Mouse (Mus musculus): ENCODE data around the gene Ccdc148. TPM values are rescaled to one million over a fixed set of nuclear protein-coding genes. Genes with fewer than 3 reads are reported as not detected.

Gene Ccdc148
- polyA plus RNA-seq, 1 experiment from 2014 or later: 1.1 TPM

DNA sequence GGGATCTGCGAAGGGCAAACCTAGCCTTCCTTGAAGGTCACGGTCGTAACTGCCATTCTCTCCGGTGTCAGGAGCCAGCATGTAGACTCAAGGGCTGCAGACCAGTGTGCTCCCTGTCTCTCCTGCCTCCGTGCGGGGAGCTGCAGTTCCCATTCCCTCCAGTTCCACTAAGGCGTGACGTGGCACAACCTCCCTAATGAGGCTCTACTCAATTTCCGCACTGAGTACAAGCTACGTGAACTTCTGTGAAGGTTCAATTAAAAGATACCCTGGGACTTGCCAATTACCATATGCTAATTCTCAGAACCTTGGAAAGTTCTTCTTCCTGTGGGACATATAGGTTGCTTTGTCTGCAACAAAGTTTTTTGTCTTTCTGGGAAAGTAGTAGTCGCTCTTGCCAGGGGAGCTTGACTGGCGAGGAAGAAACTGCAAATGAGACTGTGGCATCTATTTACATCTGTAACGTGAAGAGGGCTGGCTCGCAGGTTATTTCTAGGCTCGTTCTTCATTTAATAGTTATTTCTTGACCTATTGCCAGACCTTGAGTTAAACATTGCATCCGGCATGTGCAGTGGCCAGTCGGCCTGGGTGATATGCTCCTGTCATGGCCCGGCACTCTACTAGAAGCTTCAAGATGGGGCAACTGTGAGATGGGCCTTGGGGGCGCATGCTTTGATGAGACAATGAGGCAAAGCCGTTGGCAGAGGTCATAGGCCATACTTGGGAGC lies 328.1 kb downstream of the Ccdc148 start:
- ATAC-seq: no peak
- Histone ChIP-seq H3K4me3 (ENCODE audit: low read length) (no peak overlapping the region), H3K4me2 (ENCODE audit: low read depth, low read length) (no peak overlapping the region), H3K9me3 (ENCODE audit: control insufficient read depth, low read length) (no peaks in the 10 kb centered on the region), H3K4me1 (ENCODE audit: control insufficient read depth, insufficient read depth, low read length) (no peaks in the 10 kb centered on the region; the same call in 1 of the 2 replicates), H3K36me3 (ENCODE audit: control insufficient read depth, insufficient read depth, low read length) (no peaks in the 10 kb centered on the region), H3K27ac (ENCODE audit: low read length) (no peak overlapping the region), H3K27me3 (replicated peaks; ENCODE audit: control insufficient read depth, insufficient read depth, low read length) (no peaks in the 10 kb centered on the region), H3K9ac (ENCODE audit: low read depth, low read length) (no peak overlapping the region)
- 92% methylated on average over 20 of the region's 20 CpGs for WGBS

DNA sequence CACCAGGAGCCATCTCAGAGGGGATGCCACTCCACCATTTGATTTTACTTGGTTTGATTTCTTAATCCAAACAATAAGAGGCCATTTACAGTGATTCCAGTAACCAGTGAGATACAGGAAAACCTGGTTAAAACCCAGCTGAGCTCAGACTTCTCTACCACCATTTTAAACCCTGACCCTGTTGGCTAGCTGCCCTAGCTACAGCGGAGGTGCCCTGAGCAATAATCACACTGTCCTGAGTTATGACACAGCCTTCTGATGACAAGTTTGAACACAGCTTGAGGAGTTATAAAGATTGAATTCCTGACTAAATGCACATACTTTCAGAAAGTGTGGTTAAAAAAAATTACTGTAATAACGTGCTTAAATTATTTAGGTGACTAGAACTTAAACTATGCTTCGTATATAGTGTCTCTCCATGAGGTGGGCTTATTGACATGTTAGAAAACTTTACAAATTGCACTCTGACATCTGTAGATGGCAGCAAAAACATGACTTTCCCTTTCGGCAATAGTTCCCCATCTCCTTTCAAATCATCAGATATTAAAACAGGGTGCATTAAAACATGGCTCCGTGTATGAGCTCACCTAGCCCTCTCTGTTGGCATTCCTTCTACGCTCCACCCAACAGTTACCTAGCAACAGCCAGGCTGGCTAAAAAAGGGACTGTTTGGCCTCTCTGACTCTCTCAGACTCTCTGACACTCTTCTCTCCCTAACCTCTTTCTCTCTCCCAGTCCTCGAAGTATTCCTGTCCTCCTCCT lies 330.3 kb downstream of the Ccdc148 start:
- no peak overlapping the region for H3K9ac ChIP-seq (ENCODE audit: low read depth, low read length)
- no peak overlapping the region for H3K4me2 ChIP-seq (ENCODE audit: low read depth, low read length)
- H3K4me1 ChIP-seq (ENCODE audit: control insufficient read depth, insufficient read depth, low read length): no peaks in the 10 kb centered on the region; the same call in 1 of the 2 replicates
- no peak overlapping the region for H3K27ac ChIP-seq (ENCODE audit: low read length)
- no peaks in the 10 kb centered on the region for H3K27me3 ChIP-seq (replicated peaks; ENCODE audit: control insufficient read depth, insufficient read depth, low read length)
- no peaks in the 10 kb centered on the region for H3K9me3 ChIP-seq (ENCODE audit: control insufficient read depth, low read length)
- no peak overlapping the region for H3K4me3 ChIP-seq (ENCODE audit: low read length)
- 54% methylated on average over 7 of the region's 7 CpGs for WGBS
- no peak; the same call in 1 of the 2 replicates for ATAC-seq
- H3K36me3 ChIP-seq (ENCODE audit: control insufficient read depth, insufficient read depth, low read length): no peaks in the 10 kb centered on the region

DNA sequence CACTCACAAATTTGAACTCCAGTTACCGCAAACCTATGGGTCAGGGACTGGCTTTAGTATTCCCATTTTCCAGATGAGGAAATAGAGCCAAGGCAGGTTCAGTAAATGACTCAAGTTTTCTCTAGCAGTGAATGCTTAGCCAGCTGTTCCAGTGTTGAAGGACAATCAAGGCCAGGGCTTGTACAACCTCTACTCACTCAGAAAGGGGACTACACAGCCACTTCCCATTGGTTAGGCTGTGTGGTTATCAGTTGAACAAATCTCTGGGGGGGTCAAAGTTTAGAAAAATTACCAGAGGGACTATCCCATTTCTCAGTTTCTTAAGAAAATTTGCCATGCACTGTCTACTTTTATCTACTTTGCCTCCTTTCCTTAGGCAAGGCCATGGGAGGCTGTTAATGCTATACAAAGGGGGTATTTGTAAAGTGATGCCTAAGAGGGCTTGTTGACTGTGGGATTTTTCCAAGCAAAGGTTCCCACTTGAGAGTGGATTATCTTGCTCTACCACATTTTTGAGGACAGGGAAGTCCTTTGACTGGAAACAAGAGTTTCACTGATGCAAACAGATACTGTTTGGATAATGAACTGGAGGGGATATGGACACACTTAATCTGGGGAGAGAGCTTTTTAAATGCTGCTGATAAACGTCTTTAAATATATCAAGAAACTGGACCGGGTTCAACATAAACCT lies 331.4 kb downstream of the Ccdc148 start:
- Histone ChIP-seq H3K4me3 (ENCODE audit: low read length) (no peak overlapping the region), H3K27me3 (replicated peaks; ENCODE audit: control insufficient read depth, insufficient read depth, low read length) (no peaks in the 10 kb centered on the region), H3K4me1 (ENCODE audit: control insufficient read depth, insufficient read depth, low read length) (no peaks in the 10 kb centered on the region; the same call in 1 of the 2 replicates), H3K4me2 (ENCODE audit: low read depth, low read length) (no peak overlapping the region), H3K9ac (ENCODE audit: low read depth, low read length) (no peak overlapping the region), H3K9me3 (ENCODE audit: control insufficient read depth, low read length) (no peaks in the 10 kb centered on the region), H3K27ac (ENCODE audit: low read length) (no peak overlapping the region), H3K36me3 (ENCODE audit: control insufficient read depth, insufficient read depth, low read length) (no peaks in the 10 kb centered on the region)
- no peak for ATAC-seq
- WGBS: 40% methylated on average over 3 of the region's 3 CpGs

DNA sequence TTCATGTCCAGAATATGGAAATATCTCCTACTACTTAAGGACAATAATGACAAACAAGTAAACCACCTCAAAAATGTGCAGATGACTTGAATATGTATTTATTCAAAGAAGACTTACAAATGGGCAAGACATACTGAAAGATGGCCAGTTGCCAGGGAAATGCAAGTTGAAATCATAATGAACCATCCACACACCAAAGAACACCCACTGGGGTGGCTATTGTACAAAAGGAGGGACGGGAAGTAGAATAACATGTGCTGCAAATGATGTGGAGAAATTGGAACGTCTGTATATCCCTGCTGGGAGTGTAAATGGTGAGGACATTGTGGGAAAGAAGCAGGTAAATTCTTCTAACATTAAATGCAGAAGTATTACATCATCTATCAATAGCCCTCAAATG lies 347.5 kb downstream of the Ccdc148 start:
- ATAC-seq: no peak
- H3K4me1 ChIP-seq (ENCODE audit: control insufficient read depth, insufficient read depth, low read length): no peaks in the 10 kb centered on the region
- H3K9me3 ChIP-seq (ENCODE audit: control insufficient read depth, low read length): no peaks in the 10 kb centered on the region
- H3K4me3 ChIP-seq (ENCODE audit: low read length): no peak overlapping the region
- H3K27me3 ChIP-seq (replicated peaks; ENCODE audit: control insufficient read depth, insufficient read depth, low read length): no peaks in the 10 kb centered on the region
- no peak overlapping the region for H3K9ac ChIP-seq (ENCODE audit: low read depth, low read length)
- H3K36me3 ChIP-seq (ENCODE audit: control insufficient read depth, insufficient read depth, low read length): no peaks in the 10 kb centered on the region
- H3K27ac ChIP-seq (ENCODE audit: low read length): no peak overlapping the region
- H3K4me2 ChIP-seq (ENCODE audit: low read depth, low read length): no peak overlapping the region
- 57% methylated on average over 2 of the region's 2 CpGs for WGBS

DNA sequence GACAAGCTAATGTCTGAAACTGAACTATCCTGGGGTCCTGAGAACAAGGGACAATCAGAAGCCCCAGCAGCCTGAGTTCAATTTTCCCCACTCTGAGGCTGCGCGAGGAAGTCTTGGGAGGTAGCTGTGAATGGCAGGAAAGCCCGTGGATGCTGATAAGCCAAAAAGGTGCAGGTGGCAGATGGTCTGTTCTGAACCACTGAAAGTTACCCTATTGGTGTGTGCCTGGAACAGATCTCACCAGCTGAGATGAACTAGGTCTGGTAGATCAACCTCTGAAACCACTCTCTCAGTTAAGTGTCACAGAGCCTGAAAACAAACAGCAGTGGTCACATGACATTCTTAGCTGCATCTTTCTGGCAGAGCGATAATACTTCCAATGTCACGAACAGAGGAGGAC lies 360.9 kb downstream of the Ccdc148 start:
- no peak overlapping the region for H3K4me3 ChIP-seq (ENCODE audit: low read length)
- no peaks in the 10 kb centered on the region for H3K27me3 ChIP-seq (replicated peaks; ENCODE audit: control insufficient read depth, insufficient read depth, low read length)
- 78% methylated on average over 5 of the region's 5 CpGs for WGBS
- no peak overlapping the region for H3K27ac ChIP-seq (ENCODE audit: low read length)
- no peak overlapping the region for H3K4me2 ChIP-seq (ENCODE audit: low read depth, low read length)
- no peaks in the 10 kb centered on the region for H3K36me3 ChIP-seq (ENCODE audit: control insufficient read depth, insufficient read depth, low read length)
- H3K9ac ChIP-seq (ENCODE audit: low read depth, low read length): no peak overlapping the region
- H3K4me1 ChIP-seq (ENCODE audit: control insufficient read depth, insufficient read depth, low read length): no peaks in the 10 kb centered on the region
- H3K9me3 ChIP-seq (ENCODE audit: control insufficient read depth, low read length): no peaks in the 10 kb centered on the region
- no peak for ATAC-seq

DNA sequence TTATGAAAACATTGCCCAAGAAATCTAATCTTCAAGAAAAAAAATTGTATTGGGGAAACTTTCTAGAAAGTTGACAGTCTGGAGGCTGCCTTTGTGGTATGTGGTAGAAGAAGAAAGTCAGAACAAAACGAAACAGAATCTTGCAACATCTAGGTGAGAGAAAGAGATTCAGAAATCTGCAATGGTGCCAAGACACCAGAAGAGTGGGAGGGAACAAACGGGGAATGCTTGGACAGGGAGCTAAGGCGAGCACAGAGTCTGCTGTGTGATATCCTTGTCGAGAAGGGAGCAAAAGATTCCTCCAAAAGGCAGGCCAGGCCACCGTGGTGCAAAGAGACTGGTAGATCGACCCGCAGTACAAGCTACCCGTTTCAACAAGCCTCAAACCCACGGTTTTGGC lies 361.4 kb downstream of the Ccdc148 start:
- Histone ChIP-seq H3K9me3 (ENCODE audit: control insufficient read depth, low read length) (no peaks in the 10 kb centered on the region), H3K36me3 (ENCODE audit: control insufficient read depth, insufficient read depth, low read length) (no peaks in the 10 kb centered on the region), H3K4me3 (ENCODE audit: low read length) (no peak overlapping the region), H3K27ac (ENCODE audit: low read length) (no peak overlapping the region), H3K27me3 (replicated peaks; ENCODE audit: control insufficient read depth, insufficient read depth, low read length) (no peaks in the 10 kb centered on the region), H3K4me2 (ENCODE audit: low read depth, low read length) (no peak overlapping the region), H3K9ac (ENCODE audit: low read depth, low read length) (no peak overlapping the region), H3K4me1 (ENCODE audit: control insufficient read depth, insufficient read depth, low read length) (no peaks in the 10 kb centered on the region)
- ATAC-seq: no peak
- 85% methylated on average over 9 of the region's 9 CpGs for WGBS

DNA sequence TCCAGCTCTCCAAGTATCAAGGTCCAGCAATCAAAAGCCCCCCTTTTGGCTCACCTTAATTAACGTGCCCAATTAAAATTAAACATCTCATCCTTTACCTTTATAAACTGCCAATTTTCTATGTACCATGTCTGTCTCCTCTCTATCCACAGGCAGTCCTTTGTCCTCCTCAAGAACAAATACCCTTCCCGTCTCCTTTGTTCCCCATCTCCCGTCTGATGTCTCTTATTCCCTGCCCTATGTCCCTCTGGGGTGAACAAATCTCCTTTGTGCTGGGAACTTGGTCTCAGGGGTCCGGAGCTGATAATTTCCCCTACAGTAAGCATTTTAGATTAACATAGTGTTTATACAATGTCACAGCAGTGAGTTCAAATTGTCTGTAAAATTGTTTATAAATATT lies 363.0 kb downstream of the Ccdc148 start:
- no peak for ATAC-seq
- Histone ChIP-seq H3K9me3 (ENCODE audit: control insufficient read depth, low read length) (no peaks in the 10 kb centered on the region), H3K4me2 (ENCODE audit: low read depth, low read length) (no peak overlapping the region), H3K4me1 (ENCODE audit: control insufficient read depth, insufficient read depth, low read length) (no peaks in the 10 kb centered on the region), H3K36me3 (ENCODE audit: control insufficient read depth, insufficient read depth, low read length) (no peaks in the 10 kb centered on the region), H3K27ac (ENCODE audit: low read length) (no peak overlapping the region), H3K27me3 (replicated peaks; ENCODE audit: control insufficient read depth, insufficient read depth, low read length) (no peaks in the 10 kb centered on the region), H3K9ac (ENCODE audit: low read depth, low read length) (no peak overlapping the region), H3K4me3 (ENCODE audit: low read length) (no peak overlapping the region)
- 71% methylated on average over 4 of the region's 4 CpGs for WGBS

DNA sequence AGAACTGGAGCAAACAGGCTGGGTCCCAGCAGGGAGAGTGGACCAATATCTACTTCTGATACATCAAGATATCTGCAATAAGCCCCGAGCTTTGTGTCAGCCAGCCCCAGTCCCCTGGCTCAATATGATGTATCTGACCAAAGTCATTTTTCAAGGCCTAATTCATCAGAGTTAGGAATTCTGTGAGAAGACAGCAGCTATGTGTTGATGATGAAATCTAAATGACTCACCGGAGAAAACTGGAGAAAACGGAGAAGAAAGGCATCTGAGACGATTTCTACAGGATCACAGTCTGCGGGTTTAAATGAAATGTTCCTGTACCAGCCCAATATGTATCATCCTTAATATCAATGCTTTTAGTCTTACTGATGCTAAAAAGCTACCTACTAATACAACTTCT lies 365.1 kb downstream of the Ccdc148 start:
- H3K36me3 ChIP-seq (ENCODE audit: control insufficient read depth, insufficient read depth, low read length): no peaks in the 10 kb centered on the region
- no peak overlapping the region for H3K9ac ChIP-seq (ENCODE audit: low read depth, low read length)
- H3K27me3 ChIP-seq (replicated peaks; ENCODE audit: control insufficient read depth, insufficient read depth, low read length): no peaks in the 10 kb centered on the region
- WGBS: 86% methylated on average over 5 of the region's 5 CpGs
- no peak for ATAC-seq
- H3K4me1 ChIP-seq (ENCODE audit: control insufficient read depth, insufficient read depth, low read length): no peaks in the 10 kb centered on the region
- no peak overlapping the region for H3K27ac ChIP-seq (ENCODE audit: low read length)
- no peak overlapping the region for H3K4me3 ChIP-seq (ENCODE audit: low read length)
- no peak overlapping the region for H3K4me2 ChIP-seq (ENCODE audit: low read depth, low read length)
- no peaks in the 10 kb centered on the region for H3K9me3 ChIP-seq (ENCODE audit: control insufficient read depth, low read length)

DNA sequence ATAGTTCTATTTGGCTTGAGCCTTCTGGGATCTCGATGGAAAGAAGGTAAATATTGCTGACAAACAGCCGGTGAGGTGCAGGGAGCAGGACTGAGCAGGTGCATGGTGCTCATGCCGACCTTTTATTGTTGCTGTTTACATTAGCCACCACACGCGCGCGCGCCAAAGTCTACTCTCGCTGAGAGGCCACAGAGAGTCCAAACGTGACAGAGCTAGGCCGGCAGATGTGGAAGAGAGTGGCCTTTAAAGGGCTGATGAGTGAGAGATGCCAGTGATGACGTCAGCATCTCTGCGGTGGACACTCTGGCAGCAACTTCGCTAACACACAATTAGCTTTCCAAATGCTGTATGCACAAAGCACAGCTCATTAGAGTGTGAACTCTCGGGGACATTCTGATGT lies 366.0 kb downstream of the Ccdc148 start:
- Histone ChIP-seq H3K27me3 (replicated peaks; ENCODE audit: control insufficient read depth, insufficient read depth, low read length) (no peaks in the 10 kb centered on the region), H3K4me1 (ENCODE audit: control insufficient read depth, insufficient read depth, low read length) (no peaks in the 10 kb centered on the region), H3K9me3 (ENCODE audit: control insufficient read depth, low read length) (no peaks in the 10 kb centered on the region), H3K27ac (ENCODE audit: low read length) (no peak overlapping the region), H3K4me2 (ENCODE audit: low read depth, low read length) (no peak overlapping the region), H3K36me3 (ENCODE audit: control insufficient read depth, insufficient read depth, low read length) (no peaks in the 10 kb centered on the region), H3K4me3 (ENCODE audit: low read length) (no peak overlapping the region), H3K9ac (ENCODE audit: low read depth, low read length) (no peak overlapping the region)
- peak; percentile 58; the same call in 1 of the 2 replicates for ATAC-seq
- 56% methylated on average over 15 of the region's 15 CpGs for WGBS
